Mouse (Mus musculus): ENCODE data around the gene Gmeb1. TPM values are rescaled to one million over a fixed set of nuclear protein-coding genes. Genes with fewer than 3 reads are reported as not detected.
"Not testable (repeated sequence)": the region's sequence is repeated elsewhere in the genome, so short reads cannot be mapped to it uniquely, and the experiment has no call there.

Gene Gmeb1
- polyA plus RNA-seq, 1 experiment from 2014 or later = 26.8 TPM

DNA sequence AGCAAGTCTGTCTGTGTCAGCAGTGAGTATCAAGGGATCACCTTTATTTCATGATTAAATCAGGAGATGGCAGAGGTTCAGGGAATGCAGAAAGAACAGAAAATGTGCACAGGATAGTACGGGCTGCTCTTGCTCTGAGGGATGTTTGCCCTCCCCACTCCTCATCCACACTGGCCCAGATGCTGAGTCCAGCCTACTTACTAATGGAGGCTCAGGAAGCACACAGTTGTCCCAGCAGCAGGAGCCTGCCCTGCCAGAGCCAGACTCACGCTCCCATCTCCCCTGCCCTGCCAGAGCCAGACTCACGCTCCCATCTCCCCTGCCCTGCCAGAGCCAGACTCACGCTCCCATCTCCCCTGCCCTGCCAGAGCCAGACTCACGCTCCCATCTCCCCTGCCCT is 27.4 kb upstream of the Gmeb1 start:
- ATAC-seq (replicated peaks; ENCODE audit: extremely low read depth, insufficient read depth, low FRiP score); H3K9ac ChIP-seq (ENCODE audit: low read length); H3K9me3 ChIP-seq (replicated peaks; ENCODE audit: control insufficient read depth, low read length); H3K4me3 ChIP-seq (ENCODE audit: low read length); H3K27me3 ChIP-seq (ENCODE audit: control insufficient read depth, insufficient read depth, low read length); H3K4me2 ChIP-seq (ENCODE audit: low read depth, low read length); H3K4me1 ChIP-seq (ENCODE audit: control insufficient read depth, insufficient read depth, low read length); H3K27ac ChIP-seq (ENCODE audit: low read length): not testable (repeated sequence)
- 56% methylated on average over 3 of the region's 5 CpGs for WGBS
- peaks cover 44% of the 10 kb centered on the region for H3K36me3 ChIP-seq (ENCODE audit: control insufficient read depth, insufficient read depth)

GRCm38 (mm10) chr4:132275949-132276348 is 14.5 kb upstream of the Gmeb1 start:
- 80% methylated on average over 3 of the region's 3 CpGs for WGBS
- Histone ChIP-seq H3K27me3 (ENCODE audit: control insufficient read depth, insufficient read depth, low read length) (no peaks in the 10 kb centered on the region), H3K4me2 (ENCODE audit: low read depth, low read length) (no peak overlapping the region), H3K9ac (ENCODE audit: low read length) (no peak overlapping the region), H3K9me3 (replicated peaks; ENCODE audit: control insufficient read depth, low read length) (no peaks in the 10 kb centered on the region), H3K36me3 (ENCODE audit: control insufficient read depth, insufficient read depth) (no peaks in the 10 kb centered on the region), H3K27ac (ENCODE audit: low read length) (no peak overlapping the region), H3K4me1 (ENCODE audit: control insufficient read depth, insufficient read depth, low read length) (peaks cover 10% of the 10 kb centered on the region), H3K4me3 (ENCODE audit: low read length) (no peak overlapping the region)
- ATAC-seq (replicated peaks; ENCODE audit: extremely low read depth, insufficient read depth, low FRiP score) = no peak

DNA sequence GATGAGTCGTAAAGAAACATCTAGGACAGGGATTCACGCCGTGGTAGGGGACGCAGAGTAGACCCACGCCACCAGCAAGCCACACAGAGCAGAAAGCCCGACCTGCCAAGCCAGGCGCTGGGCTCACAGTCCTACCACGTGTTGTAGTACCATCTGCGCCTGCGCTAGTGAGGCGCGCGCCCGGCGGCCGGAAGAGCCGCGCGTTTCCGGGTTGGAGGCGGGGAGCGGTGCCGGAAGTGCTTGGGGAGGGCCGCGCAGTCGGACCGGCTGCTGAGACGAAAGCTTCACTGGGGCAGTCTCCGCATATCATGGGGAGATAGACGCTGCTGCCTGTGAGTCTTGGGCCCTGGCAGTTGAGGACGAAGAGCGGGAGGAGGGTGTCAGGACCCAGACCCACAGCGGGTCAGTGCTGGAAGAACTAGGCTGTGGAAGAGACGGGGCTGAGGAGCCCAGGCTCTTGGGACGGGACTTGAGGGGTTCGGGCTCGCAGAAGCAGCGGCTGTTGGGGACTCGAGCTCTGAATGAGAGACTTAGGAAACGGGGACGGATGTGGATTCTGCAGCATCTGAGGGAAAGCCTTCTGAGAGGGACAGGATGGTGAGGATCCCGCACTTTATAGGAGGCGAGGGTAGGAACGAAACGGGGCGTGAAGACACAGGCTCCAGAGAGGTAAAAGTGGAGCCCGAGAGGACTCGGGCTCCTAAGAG is 12.9 kb upstream of the Gmeb1 start, which contains the start of gene Taf12:
Taf12 (plus strand) TSS at position 220 of the 707 bp plus-strand sequence.
- Histone ChIP-seq H3K27me3 (ENCODE audit: control insufficient read depth, insufficient read depth, low read length) (no peaks in the 10 kb centered on the region), H3K4me1 (ENCODE audit: control insufficient read depth, insufficient read depth, low read length) (peaks cover 10% of the 10 kb centered on the region), H3K9me3 (replicated peaks; ENCODE audit: control insufficient read depth, low read length) (no peaks in the 10 kb centered on the region), H3K27ac (ENCODE audit: low read length) (peak within 1 kb of the TSS; percentile 96), H3K4me3 (ENCODE audit: low read length) (peak within 1 kb of the TSS; percentile 95), H3K4me2 (ENCODE audit: low read depth, low read length) (peak within 1 kb of the TSS; percentile 97), H3K9ac (ENCODE audit: low read length) (peak within 1 kb of the TSS; percentile 97), H3K36me3 (ENCODE audit: control insufficient read depth, insufficient read depth) (no peaks in the 10 kb centered on the region)
- WGBS = under 1% methylated on average over 48 of the region's 48 CpGs
- ATAC-seq (replicated peaks; ENCODE audit: extremely low read depth, insufficient read depth, low FRiP score) = peak; percentile 89

GRCm38 (mm10) chr4:132273166-132273565 is 11.8 kb upstream of the Gmeb1 start:
- H3K36me3 ChIP-seq (ENCODE audit: control insufficient read depth, insufficient read depth) = no peaks in the 10 kb centered on the region
- H3K4me1 ChIP-seq (ENCODE audit: control insufficient read depth, insufficient read depth, low read length) = peaks cover 10% of the 10 kb centered on the region
- H3K4me3 ChIP-seq (ENCODE audit: low read length) = peak overlapping the region; percentile 95
- no peaks in the 10 kb centered on the region for H3K27me3 ChIP-seq (ENCODE audit: control insufficient read depth, insufficient read depth, low read length)
- no peak overlapping the region for H3K27ac ChIP-seq (ENCODE audit: low read length)
- peak overlapping the region; percentile 97 for H3K4me2 ChIP-seq (ENCODE audit: low read depth, low read length)
- WGBS = 42% methylated on average over 2 of the region's 2 CpGs
- no peak for ATAC-seq (replicated peaks; ENCODE audit: extremely low read depth, insufficient read depth, low FRiP score)
- H3K9ac ChIP-seq (ENCODE audit: low read length) = peak overlapping the region; percentile 97; the same call in 1 of the 2 replicates
- no peaks in the 10 kb centered on the region for H3K9me3 ChIP-seq (replicated peaks; ENCODE audit: control insufficient read depth, low read length)

GRCm38 (mm10) chr4:132269740-132270560 is 8.5 kb upstream of the Gmeb1 start:
- Histone ChIP-seq H3K27ac (ENCODE audit: low read length) (peak overlapping the region; percentile 93), H3K4me1 (ENCODE audit: control insufficient read depth, insufficient read depth, low read length) (peaks cover 6% of the 10 kb centered on the region), H3K4me2 (ENCODE audit: low read depth, low read length) (peak overlapping the region; percentile 61), H3K36me3 (ENCODE audit: control insufficient read depth, insufficient read depth) (no peaks in the 10 kb centered on the region), H3K9ac (ENCODE audit: low read length) (peak overlapping the region; percentile 73), H3K27me3 (ENCODE audit: control insufficient read depth, insufficient read depth, low read length) (no peaks in the 10 kb centered on the region), H3K4me3 (ENCODE audit: low read length) (peak overlapping the region; percentile 44), H3K9me3 (replicated peaks; ENCODE audit: control insufficient read depth, low read length) (no peaks in the 10 kb centered on the region)
- under 1% methylated on average over 35 of the region's 35 CpGs for whole genome bisulfite sequencing
- ATAC-seq (replicated peaks; ENCODE audit: extremely low read depth, insufficient read depth, low FRiP score) = peak; percentile 69

GRCm38 (mm10) chr4:132268871-132269739 is 7.7 kb upstream of the Gmeb1 start:
- Histone ChIP-seq H3K4me1 (ENCODE audit: control insufficient read depth, insufficient read depth, low read length) (peaks cover 6% of the 10 kb centered on the region), H3K9ac (ENCODE audit: low read length) (no peak overlapping the region), H3K4me2 (ENCODE audit: low read depth, low read length) (no peak overlapping the region), H3K36me3 (ENCODE audit: control insufficient read depth, insufficient read depth) (no peaks in the 10 kb centered on the region), H3K27me3 (ENCODE audit: control insufficient read depth, insufficient read depth, low read length) (no peaks in the 10 kb centered on the region), H3K9me3 (replicated peaks; ENCODE audit: control insufficient read depth, low read length) (no peaks in the 10 kb centered on the region), H3K4me3 (ENCODE audit: low read length) (no peak overlapping the region), H3K27ac (ENCODE audit: low read length) (peak overlapping the region; percentile 93)
- 12% methylated on average over 6 of the region's 6 CpGs for WGBS
- ATAC-seq (replicated peaks; ENCODE audit: extremely low read depth, insufficient read depth, low FRiP score) = no peak

DNA sequence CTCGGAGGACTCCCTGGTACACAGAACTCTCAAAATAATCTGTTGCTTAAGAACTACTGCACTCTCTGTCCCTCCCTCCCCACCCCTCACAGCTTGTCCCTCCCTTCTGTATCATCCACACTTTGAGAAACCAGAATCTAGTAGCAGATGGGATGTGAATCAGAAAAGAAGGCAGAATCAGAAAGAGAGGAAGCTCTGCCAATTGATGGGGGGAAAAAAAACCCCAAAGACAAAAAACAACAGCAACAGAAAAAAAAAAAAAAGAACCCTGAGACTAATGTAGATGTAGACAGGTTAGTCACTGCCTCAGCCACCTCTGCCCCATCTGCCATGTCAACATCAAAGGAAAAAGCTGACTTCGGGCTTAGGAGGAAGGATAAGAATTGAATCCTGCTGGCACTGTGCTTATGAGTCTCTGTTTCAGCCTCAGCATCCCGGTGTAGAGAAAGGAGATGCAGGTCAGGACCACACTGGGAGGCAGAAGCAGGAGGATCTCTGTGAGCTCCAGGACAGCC is 5.5 kb upstream of the Gmeb1 start:
- H3K4me1 ChIP-seq (ENCODE audit: control insufficient read depth, insufficient read depth, low read length) = peaks cover 2% of the 10 kb centered on the region
- H3K27me3 ChIP-seq (ENCODE audit: control insufficient read depth, insufficient read depth, low read length) = no peaks in the 10 kb centered on the region
- H3K27ac ChIP-seq (ENCODE audit: low read length) = no peak overlapping the region
- 82% methylated on average over 3 of the region's 3 CpGs for WGBS
- H3K4me2 ChIP-seq (ENCODE audit: low read depth, low read length) = no peak overlapping the region
- H3K4me3 ChIP-seq (ENCODE audit: low read length) = no peak overlapping the region
- H3K36me3 ChIP-seq (ENCODE audit: control insufficient read depth, insufficient read depth) = no peaks in the 10 kb centered on the region
- ATAC-seq (replicated peaks; ENCODE audit: extremely low read depth, insufficient read depth, low FRiP score) = no peak
- no peak overlapping the region for H3K9ac ChIP-seq (ENCODE audit: low read length)
- H3K9me3 ChIP-seq (replicated peaks; ENCODE audit: control insufficient read depth, low read length) = no peaks in the 10 kb centered on the region

DNA sequence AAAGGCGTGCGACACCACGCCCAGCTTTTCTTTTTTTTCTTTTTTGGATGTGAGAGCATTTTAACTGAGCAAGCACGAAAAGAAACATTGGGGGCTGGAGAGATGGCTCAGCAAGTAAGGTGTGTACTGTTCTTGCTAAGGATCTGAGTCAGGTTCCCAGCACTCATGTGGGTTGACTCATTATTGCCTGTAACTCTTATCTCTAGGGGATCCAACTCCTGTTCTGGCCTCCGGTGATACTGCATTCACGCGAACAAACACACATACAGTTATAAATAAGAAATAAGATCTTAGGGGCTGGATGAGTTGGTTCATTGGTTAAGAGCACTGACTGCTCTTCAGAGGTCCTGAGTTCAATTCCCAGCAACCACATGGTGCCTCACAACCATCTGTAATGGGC is 1.9 kb upstream of the Gmeb1 start:
- 89% methylated on average over 7 of the region's 7 CpGs for WGBS
- no peaks in the 10 kb centered on the region for H3K36me3 ChIP-seq (ENCODE audit: control insufficient read depth, insufficient read depth)
- ATAC-seq (replicated peaks; ENCODE audit: extremely low read depth, insufficient read depth, low FRiP score) = no peak
- H3K9me3 ChIP-seq (replicated peaks; ENCODE audit: control insufficient read depth, low read length) = no peaks in the 10 kb centered on the region
- no peak overlapping the region for H3K4me2 ChIP-seq (ENCODE audit: low read depth, low read length)
- H3K9ac ChIP-seq (ENCODE audit: low read length) = no peak overlapping the region
- H3K27ac ChIP-seq (ENCODE audit: low read length) = no peak overlapping the region
- H3K27me3 ChIP-seq (ENCODE audit: control insufficient read depth, insufficient read depth, low read length) = no peaks in the 10 kb centered on the region
- no peak overlapping the region for H3K4me3 ChIP-seq (ENCODE audit: low read length)
- peaks cover 21% of the 10 kb centered on the region for H3K4me1 ChIP-seq (ENCODE audit: control insufficient read depth, insufficient read depth, low read length)
